Mouse (Mus musculus) cerebellum, adult (tissue): Measurements from ENCODE around the gene Actr1a.

Source experiments
- ATAC-seq: cut with Nextera tagmentation; 2 replicates; pipeline ENCODE4 v1.9.2; 2017; ENCODE audit warnings: mild to moderate bottlenecking, moderate library complexity, mixed read lengths; ENCODE audit not compliant: insufficient number of reproducible peaks, low FRiP score, low TSS enrichment

Actr1a gene

DNA sequence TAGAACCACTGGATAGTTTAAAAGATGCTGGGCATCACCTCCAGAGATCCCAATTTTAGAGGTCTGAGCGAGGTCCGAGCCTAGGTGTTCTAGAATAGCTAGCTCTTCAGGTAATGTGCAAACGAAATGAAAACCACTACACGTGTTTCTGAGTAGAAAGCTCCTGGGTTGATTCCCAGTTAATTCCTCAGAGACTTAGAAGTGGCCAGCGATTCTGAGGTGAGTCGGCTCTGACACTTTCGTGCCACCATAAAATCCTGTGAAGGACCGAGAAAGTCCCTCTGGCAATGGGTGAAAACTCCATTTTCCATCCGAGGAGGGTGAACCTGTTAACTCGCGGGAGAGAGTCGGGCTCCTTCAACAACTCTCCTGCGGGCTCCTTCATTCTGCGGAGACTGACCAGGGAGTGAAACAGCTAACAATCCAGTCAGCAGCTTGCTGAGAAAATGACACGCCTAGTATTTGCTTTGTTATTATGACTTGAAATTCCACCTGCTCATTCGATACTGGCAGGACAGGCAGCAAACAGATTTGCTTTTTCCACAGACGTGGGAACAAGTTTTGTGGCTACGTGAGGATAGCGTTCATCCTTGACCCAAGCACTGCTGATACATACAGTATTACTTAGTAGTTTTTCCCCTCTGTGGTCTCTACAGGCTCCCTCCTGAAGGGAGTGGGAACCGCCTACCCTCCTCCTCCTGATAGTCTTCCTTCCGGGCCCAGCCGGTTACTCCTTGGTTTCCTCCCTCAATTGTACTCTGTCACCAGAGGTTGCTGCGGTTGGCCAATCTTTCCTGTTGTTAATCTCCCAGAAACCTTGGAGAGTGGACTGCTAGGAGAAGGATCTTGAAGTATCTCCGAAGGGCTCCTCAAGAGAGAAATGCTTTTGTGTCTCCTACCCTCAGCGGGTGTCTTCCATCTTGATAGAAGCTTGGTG, 37.9 kb downstream of the Actr1a start:
- ATAC-seq = 0 out of 2 replicates have a peak, but pooled peaks have one; percentile 12

DNA sequence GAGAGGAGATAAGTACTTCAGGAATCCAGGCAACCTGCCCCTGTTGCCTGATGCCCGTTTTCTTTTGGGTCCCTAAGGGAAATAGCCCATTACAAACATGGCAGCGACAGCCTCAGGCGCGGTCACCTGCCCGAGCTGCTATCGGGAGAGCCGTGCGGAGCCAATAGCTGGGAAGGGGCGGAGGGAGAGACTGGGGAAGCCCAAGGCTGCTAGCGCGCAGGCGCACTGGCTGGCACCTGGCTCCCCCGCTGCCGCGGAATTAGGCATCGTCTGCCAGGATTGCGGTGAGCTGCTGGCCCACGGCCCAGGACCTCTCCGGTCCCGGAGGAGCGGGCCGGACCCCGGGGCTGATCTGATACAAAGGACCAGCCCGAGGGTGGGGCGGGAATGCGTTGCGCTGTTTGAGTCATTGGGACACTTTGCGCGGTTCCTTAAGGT, 38.8 kb downstream of the Actr1a start:
- ATAC-seq = peak; percentile 91

DNA sequence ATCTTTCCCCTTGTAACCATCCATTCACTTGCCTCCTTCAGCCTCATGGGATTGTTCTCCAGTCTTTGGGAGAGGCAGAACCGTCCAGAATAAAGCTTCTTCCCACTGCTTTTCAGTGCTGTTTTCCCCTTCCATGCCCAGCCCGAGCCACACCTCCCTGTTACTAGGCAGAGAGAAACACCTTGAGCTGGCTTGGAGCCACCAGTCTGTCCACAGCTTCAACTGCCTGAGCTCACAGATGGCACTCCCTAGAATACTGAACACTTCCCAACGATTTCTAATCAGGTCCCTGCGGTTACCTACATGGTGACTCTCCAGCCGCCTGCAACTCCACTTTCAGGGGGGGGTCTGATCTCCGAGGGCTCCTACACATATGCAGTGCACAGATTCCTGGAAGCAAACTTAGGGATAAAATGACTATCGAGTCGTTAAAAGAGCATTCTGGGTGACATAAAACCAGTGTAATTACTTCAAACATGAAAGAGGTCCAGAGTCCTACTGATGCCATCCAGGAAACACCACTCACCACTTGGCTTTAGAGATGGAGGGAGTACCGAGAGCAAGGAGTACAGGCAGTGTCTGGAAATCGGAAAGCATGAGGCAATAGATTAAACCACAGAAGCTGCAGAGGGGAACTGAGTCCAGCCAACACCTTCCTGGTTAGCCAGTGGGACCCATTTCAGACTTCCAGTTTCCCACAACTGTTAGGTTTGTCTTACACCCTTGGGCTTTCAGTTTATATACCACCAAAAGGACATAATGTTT, 45.2 kb downstream of the Actr1a start, which contains the start of gene 2310034G01Rik:
Gene 2310034G01Rik, minus strand, starts transcription at position 135 of the 765 bp plus-strand sequence.
- ATAC-seq = no peak

DNA sequence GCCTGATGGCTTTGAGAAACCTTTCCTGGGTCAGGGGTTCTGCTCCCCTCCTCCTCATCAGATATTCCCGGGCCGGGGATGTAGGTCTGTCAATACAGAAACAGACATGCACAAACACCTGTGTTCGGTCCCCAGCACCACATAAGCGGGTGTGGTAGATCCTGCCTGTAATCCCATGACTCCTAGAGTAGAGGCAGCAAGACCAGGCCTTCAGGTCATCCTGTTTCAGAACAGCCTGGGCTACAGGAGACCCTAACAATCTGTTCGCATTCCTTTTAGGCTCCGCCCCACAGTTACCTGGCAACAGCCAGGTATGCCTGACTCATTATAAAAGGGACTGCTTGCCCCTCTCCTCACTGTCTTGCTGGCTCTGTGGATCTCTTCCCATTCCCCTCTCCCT, 46.0 kb downstream of the Actr1a start:
- 0 out of 2 replicates have a peak, but pooled peaks have one; percentile 1 for ATAC-seq

DNA sequence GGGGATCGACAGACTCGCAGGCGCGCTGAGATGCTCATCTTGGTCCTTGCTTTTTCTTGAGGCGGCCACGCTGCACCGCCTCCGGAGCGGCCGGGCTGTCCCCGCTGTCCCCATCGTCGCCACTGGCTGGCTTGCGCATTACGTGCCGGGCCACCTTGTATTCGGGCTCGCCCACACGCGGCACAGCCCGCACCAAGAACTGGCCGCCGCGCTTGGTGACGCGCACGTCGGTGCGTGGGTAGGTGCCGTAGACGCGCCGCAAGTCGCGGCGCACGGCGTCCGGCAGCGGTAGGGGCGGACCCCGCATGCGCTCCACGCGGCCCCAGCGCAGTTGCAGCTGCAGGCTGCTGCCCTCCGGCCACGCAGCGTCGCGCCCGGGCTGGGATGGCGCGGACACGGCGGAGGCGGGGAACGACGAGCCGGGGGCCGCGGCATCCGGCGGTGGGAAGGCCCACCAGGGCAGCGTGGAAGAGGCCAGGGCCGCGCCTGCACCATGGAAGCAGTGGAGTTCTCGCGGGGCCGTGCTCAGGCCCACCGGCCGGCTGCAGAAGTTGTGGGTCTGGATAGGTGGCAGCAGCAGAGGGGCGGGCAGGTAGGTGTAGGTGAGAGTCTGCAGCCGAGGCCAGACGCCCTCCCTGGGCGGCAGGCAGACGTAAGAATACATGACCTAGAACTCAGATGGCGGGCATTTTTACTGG, 46.6 kb downstream of the Actr1a start:
- ATAC-seq = peak; percentile 96

DNA sequence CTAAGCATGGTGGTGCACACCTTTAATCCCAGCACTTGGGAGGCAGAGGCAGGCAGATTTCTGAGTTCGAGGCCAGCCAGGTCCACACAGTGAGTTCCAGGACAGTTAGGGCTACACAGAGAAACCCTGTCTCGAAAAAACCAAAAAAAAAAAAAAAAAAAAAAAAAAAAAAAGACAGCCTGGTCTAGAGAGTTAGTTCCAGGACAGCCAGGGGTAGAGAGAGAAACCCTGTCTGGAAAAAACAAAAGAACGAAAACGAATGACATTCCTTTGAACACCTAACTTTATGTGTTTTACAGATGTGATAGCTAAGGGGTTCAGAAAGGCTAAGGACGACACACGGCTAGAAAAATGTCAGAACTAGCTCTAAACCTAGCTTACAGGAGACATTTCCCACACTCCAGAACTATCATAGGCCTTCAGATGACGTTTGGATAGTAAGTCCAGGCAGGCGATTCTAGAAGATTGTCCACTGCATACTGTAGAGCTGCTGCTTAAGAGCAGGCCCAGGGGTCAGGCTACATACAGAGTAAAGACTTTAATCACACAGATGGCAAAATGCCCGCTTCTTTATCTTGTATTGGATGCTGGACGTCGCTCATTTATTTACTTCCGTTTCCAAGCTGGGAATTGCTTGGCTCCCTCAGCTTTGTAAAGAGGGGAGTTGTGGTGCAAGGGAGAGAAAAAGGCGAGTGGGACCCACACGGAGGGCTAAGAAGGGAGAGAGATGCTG, 47.4 kb downstream of the Actr1a start:
- no peak for ATAC-seq

DNA sequence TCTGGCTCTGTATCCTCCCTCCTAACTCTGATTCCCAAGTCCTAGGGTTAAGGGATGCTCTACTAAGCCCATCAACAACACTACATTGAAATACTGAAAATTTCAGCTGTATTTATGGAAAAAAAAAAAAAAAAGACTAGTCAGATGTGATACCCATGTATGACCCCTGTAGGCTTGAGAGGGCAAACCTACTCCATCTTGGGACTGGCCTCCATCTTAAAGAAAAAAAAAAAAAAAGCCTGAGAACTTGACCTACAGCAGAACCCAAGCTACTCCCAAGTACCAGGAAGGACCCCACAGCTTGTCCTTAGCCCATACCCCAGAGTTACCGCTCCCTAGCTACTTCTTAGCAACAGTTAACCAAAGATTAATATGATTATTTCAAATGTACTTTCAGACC, 48.4 kb downstream of the Actr1a start:
- no peak for ATAC-seq

DNA sequence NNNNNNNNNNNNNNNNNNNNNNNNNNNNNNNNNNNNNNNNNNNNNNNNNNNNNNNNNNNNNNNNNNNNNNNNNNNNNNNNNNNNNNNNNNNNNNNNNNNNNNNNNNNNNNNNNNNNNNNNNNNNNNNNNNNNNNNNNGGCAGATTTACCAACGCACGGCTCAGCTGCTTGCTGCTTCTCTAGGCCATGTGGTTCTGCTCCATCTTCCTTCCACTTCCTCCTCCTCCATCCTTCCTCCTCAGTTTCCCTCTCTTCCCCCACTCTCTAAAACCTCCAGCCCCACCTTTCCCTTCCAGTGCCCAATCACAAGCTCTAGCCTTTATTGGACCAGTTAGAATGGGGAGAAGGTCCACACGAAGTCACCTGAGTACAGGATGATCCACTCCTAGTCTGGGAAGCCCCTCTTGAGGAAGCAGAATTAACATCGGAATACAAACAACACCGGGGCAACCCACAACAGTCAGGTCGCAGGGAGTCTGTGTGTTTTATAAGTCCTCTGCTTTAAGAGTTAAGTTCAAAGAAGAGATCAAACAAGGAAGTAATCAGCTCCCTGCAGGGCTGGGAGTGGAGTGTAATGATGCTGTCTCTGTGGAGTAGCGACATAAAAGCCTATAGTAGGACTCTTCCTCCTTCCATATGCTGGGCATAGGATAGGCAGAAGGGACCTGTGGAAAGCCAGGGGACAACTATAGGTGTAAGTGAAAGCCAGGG, 50.7 kb downstream of the Actr1a start:
- ATAC-seq = no peak

DNA sequence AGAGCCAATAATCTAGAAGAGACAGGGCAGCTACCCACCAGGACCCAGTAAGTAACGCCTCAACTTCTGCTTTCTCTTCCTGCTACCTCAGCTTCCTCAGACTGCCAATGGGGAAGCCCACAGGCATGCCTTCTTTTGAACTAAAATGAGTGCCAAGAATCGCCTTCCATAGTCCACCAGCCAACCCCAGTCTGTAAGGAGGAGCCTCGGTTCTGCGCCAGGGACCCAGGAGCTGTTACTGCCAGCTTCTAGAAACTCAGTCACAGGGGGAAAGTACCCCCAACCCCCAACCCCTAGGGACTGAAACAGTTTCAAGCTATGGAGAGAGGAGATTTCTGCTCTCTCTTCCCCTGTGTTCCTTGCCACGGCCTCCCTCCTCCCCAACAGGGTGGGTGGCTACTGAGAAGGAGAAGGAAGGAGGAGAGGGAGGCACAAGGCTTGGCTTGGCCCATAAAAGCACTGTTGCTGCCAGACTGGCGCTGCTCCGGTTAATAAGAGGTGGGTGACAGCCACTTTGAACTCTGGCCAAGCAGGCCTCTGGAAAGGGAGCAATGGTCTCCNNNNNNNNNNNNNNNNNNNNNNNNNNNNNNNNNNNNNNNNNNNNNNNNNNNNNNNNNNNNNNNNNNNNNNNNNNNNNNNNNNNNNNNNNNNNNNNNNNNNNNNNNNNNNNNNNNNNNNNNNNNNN, 56.1 kb downstream of the Actr1a start:
- no peak for ATAC-seq

DNA sequence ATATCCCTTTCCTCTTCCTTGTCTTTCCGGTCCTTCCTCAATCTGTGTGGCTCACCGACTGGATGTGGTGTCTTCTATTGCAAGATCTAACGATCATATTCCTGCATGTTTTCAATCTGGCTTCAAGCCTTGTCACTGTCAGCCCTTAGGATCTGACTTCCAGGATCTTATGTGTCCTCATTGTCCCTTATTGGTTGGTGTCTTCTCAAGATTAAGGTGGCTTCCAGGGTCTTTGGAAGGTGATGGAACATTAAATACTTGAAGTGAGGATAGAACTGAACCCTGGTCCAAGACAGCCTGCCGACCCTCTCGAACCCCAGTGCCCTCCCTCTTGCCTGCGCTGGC, 56.6 kb downstream of the Actr1a start:
- ATAC-seq = no peak

DNA sequence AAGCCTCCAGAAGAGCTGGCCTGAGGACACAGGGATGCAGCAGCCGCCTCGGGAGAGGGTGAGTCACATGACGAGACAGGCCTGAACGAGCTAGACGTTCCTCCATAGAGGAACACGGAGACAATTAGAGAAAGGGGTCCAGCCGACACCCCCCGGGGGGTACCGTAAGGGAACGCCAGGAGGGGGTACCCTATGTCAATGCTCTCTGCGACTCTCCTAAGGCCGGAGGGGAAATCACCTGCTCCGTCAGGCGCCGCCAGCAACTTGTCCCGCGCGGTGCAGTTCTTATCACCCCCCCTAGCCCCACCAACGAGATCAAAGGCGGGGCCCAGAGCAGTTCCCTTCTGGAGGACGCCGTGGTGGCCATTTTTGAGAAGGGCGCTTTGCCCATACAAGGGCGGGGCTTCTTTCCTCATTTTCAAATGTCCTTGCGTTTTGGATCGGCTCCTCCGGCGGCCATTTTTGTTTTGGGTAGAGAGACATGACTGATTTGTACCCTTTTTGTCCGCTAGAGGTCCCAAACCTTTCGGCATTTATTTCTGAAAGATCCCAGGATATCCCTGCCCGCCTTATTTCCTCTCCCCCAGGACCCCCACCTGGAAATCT, 57.1 kb downstream of the Actr1a start, which contains the start of gene Cuedc2:
Gene Cuedc2, minus strand, starts transcription at position 372 of the 606 bp plus-strand sequence.
- ATAC-seq = peak; percentile 59

DNA sequence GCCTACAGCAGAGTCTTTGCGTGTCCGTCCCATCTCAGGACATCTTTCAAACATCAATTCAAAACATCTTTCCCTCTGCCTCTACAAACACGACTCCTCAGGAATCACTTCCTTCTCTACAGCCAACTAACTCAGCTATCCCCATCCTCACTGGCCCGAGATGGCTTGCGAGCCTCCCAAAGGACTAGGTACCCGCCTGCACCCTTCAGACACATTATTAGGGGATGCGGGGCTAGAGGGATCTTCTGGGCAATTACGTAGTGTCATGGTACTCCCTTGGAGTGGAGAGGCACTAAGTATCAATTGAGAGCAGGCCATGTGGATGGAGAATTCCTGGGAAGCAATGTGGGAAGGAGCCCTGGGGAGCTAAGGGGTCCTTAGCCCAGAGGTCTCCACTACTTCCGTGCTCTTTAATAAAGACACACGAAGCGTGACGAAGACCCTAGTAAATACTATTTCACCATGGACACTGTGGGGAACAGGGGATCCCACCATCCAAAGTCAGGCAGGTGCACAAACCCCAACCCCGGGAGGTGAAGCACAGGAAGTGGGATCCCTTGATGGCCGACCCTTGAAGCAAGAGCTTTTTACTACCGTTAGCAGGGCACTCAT, 57.7 kb downstream of the Actr1a start:
- ATAC-seq = no peak

DNA sequence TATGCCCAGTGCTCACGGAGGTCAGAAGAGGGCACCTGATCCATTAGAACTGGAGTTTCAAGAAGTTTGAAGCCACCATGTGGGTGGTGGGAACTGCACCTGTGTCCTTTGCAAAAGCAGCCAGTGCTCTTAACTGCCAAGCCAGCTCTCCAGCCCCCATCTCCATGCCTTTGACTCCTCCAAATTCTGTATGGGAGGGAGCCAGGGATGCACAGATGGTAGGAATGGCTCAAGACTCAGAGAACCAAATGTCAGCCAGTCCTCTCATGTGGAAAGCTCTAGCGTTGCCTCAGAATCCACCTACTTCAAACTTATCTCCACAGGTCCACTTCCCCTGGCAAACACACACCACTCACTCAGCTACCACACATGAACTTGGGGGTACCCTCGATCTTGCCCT, 61.6 kb downstream of the Actr1a start:
- ATAC-seq = no peak

DNA sequence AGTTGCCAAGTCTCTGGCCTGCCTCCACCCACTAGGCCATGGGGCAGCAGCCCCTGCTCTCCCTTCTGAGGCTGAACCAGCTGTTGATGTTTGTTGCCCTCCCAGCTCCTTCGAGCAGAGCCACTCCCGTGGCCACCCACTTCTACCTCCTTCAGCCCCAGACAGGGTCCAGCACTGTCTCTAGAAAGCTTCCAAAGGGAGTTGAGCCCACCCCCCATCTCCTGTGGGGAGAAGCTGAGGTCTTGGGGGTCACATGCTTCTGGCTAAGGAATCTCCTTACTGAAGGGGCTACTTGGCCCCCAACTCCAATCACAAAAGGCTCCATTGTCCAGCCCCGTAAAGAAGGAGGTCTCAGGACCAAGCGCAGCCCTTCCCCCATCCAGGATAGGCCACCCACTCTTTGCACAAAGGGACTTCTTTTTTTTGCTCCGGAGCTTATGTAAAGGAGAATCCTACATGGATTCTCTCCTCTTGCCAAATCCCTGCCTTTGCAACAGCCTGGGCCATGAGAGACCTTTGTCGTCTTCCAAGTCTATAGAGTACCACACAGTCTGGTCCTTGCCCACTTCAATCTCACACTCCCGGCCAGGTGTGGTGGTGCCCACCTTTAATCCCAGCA, 62.7 kb downstream of the Actr1a start:
- no peak for ATAC-seq

DNA sequence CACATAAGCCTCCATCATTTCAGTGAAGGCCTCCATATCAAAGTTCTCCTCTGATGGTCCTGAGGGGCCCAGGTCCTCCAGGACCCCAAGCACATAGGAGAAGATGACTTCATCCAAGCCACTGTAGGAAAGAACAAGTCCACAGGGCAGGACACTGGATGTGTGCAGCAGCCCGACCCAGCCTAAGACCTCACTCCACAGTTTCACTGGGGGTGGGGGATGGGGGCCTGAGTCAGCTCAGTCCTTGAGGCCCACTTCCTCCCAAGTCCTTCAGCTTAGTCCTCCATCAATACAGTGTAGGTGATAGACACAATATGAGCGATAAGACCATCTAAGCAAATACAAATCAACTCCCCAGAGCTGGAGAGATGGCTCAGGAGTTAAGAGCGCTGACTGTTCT, 63.6 kb downstream of the Actr1a start:
- ATAC-seq = no peak

DNA sequence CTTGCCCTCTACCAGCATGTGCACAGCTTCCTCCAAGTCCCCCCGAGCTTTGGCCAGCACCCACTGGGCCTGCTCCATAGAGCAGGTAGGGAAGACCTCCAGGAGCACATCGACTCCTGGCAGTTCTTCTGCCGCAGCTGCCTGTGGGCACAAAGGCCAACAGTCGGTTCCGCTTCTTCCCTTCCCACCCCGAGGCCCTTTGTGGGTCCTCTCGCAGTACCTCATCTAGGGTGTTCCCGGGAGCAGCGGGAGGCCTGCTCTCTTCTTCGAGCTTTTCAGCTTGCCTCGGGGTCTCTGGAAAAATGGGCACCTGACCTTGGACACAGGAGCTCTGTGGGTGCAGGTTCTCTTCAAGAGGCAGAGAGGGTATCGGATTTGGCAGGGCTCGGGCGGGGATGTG, 64.2 kb downstream of the Actr1a start:
- no peak for ATAC-seq

DNA sequence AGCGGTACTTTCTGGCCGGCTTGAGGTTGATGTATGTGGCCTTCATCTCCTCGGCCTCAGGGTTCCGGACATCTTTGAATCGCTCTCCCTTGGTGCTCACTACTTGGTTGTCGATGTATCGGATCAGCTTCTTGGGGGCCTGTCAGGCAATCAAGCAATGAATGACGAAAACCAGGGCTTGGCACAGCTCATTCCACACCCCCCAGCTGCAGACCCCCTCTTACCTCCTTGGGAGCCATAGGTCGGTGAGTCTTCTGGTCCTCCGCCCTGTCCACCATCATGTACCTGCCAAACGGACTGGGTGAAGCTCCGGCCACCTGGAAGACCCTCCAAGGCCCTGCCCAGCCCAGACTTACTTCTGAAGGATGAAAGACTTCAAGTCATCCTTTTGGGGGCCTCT, 64.9 kb downstream of the Actr1a start:
- ATAC-seq = no peak

DNA sequence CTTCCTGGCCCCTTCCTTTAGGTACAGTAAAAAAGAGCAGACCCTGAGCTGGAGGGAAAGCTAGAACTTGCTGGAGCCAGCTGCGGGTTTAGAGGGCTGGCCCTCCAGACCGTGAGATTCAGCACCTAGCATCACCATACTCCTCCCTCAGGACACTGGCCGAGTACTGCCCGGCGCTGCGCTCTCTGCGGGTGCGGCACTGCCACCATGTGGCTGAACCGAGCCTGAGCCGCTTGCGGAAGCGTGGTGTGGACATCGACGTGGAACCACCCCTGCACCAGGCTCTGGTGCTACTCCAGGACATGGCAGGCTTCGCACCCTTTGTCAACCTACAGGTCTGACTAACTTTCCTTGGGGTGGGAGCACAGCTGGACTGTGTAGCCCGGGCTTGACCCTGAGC, 65.6 kb downstream of the Actr1a start:
- ATAC-seq = no peak
